12 mouse cellular contexts compared by ENCODE assay signal in genomic region chr1:160263630-160264346, GRCm38 (mm10). TPM values are rescaled to one million over a fixed set of nuclear protein-coding genes. Genes with fewer than 3 reads are reported as not detected.
DNase-seq lines count a peak whose midpoint lies in the region; ATAC-seq and TF ChIP-seq lines count a peak whose summit lies in the region.
"Had no signal": no experiment of that assay in that cellular context is flagged by ENCODE, and none has a peak within 500 bp of the region (broad histone marks: within the 10 kb centered on the region; RNA-seq: fewer than 3 reads in every experiment).

No protein-coding gene starts in this region.

- no peaks in the 10 kb centered on the region for H3K79me2 ChIP-seq in C2C12 (ENCODE audit: control insufficient read depth, insufficient read depth)

- no peaks in the 10 kb centered on the region for H3K9me3 ChIP-seq in lung, embryonic 16.5 days (ENCODE audit: control insufficient read depth, low read length)
- H3K9me3 ChIP-seq: forebrain, embryonic 15.5 days; hindbrain, embryonic 15.5 days; midbrain, embryonic 10.5 days had no signal

- no peaks in the 10 kb centered on the region for H3K27me3 ChIP-seq in C2C12 (ENCODE audit: control insufficient read depth, insufficient read depth, insufficient read length)
- no peaks in the 10 kb centered on the region for H3K27me3 ChIP-seq in lung, embryonic 16.5 days (ENCODE audit: control insufficient read depth, insufficient read depth, low read depth, low read length)
- H3K27me3 ChIP-seq in cerebellum, adult 2 months (ENCODE audit: control insufficient read depth, insufficient read depth, low read length), result no peaks in the 10 kb centered on the region
- H3K27me3 ChIP-seq: forebrain, embryonic 15.5 days; hindbrain, embryonic 15.5 days had no signal

- no peaks in the 10 kb centered on the region for H3K36me3 ChIP-seq in C2C12 (ENCODE audit: control insufficient read depth, insufficient read depth)
- H3K36me3 ChIP-seq in lung, embryonic 16.5 days (ENCODE audit: control insufficient read depth, insufficient read depth, low read length), result no peaks in the 10 kb centered on the region
- H3K36me3 ChIP-seq: forebrain, embryonic 15.5 days; hindbrain, embryonic 15.5 days; midbrain, embryonic 10.5 days had no signal

- no peak overlapping the region for H3K4me3 ChIP-seq in C2C12 (ENCODE audit: insufficient read depth, poor library complexity, severe bottlenecking)
- no peak overlapping the region for H3K4me3 ChIP-seq in lung, embryonic 16.5 days (ENCODE audit: low read length)
- H3K4me3 ChIP-seq in cerebellum, adult 2 months (replicated peaks; ENCODE audit: insufficient read depth, low read depth, low read length), result no peak overlapping the region
- H3K4me3 ChIP-seq: forebrain, embryonic 15.5 days; hindbrain, embryonic 15.5 days; left cerebral cortex, adult 2 months; midbrain, embryonic 10.5 days had no signal

- H3K4me2 ChIP-seq in lung, embryonic 16.5 days (ENCODE audit: low read depth, low read length), result peak overlapping the region; percentile 24
- H3K4me2 ChIP-seq: forebrain, embryonic 15.5 days; hindbrain, embryonic 15.5 days had no signal

- TF ChIP-seq POLR2A in cerebellum, adult 2 months (IDR thresholded peaks at IDR 0.05; ENCODE audit: borderline replicate concordance, insufficient read depth, low read length), result no peak

- 58% methylated on average over 16 of the region's 16 CpGs for WGBS in lung, embryonic 16.5 days
- 82% methylated on average over 16 of the region's 16 CpGs for WGBS in cerebellum, adult 2 months

- no peak overlapping the region for H3K9ac ChIP-seq in lung, embryonic 16.5 days (ENCODE audit: low read length)
- H3K9ac ChIP-seq: forebrain, embryonic 15.5 days; hindbrain, embryonic 15.5 days had no signal

- H3ac ChIP-seq in C2C12 (ENCODE audit: control insufficient read depth, insufficient read length, low read depth), result peak overlapping the region; percentile 42

- TF ChIP-seq CTCF in C2C12 (IDR thresholded peaks at IDR 0.05; ENCODE audit: control insufficient read depth, insufficient read depth, insufficient read length), result no peak
- TF ChIP-seq CTCF in cerebellum, adult 2 months (IDR thresholded peaks at IDR 0.05; ENCODE audit: borderline replicate concordance, insufficient read depth, low read depth, low read length), result no peak

- no peaks in the 10 kb centered on the region for H3K79me3 ChIP-seq in C2C12 (ENCODE audit: low read depth)

- ATAC-seq in lung, embryonic 16.5 days (ENCODE audit: low read depth), result peak; percentile 93
- ATAC-seq: forebrain, embryonic 15.5 days had no signal

- peaks cover 18% of the 10 kb centered on the region for H3K4me1 ChIP-seq in lung, embryonic 16.5 days (replicated peaks; ENCODE audit: control insufficient read depth, insufficient read depth, low read length)
- H3K4me1 ChIP-seq in cerebellum, adult 2 months (ENCODE audit: control insufficient read depth, insufficient read depth, low read length), result peaks cover 5% of the 10 kb centered on the region; the same call in 1 of the 2 replicates

- peak overlapping the region; percentile 93 for H3K27ac ChIP-seq in lung, embryonic 16.5 days (ENCODE audit: low read length)
- H3K27ac ChIP-seq in cerebellum, adult 2 months (ENCODE audit: insufficient read depth, low read length), result no peak overlapping the region
- H3K27ac ChIP-seq: forebrain, embryonic 15.5 days; hindbrain, embryonic 15.5 days; left cerebral cortex, adult 2 months; midbrain, embryonic 10.5 days had no signal

- peak; percentile 17 for DNase-seq in adrenal gland, postnatal 10 days
- no peak for DNase-seq in adrenal gland, postnatal 25 days
- DNase-seq in heart, adult 8-10 months (ENCODE audit: low spot score), result peak; percentile 35
- DNase-seq in thymus, postnatal 36 days, result no peak
- DNase-seq in cerebellum, adult 2 months, result no peak
- no peak for DNase-seq in right cerebral cortex, postnatal 4 days

TF ChIP-seq in C2C12, 6 proteins besides CTCF, POLR2A, EP300 and RAD21:
- TF ChIP-seq MAX (IDR thresholded peaks at IDR 0.05) (no peak), MYOD1 (IDR thresholded peaks at IDR 0.05; ENCODE audit: control insufficient read depth, insufficient read length, low read depth) (no peak), CEBPB (IDR thresholded peaks at IDR 0.05; ENCODE audit: low read depth) (peak; percentile 63), FOSL1 (IDR thresholded peaks at IDR 0.05; ENCODE audit: insufficient read depth, low read length, poor library complexity, severe bottlenecking) (no peak)

RNA-seq across cellular contexts. Expression of gene Cacybp, which starts 51.1 kb away (rescaled TPM):
- total RNA-seq in adrenal gland, postnatal 10 days (2021), result 10 to 100 TPM; 68.3 to 74.0 TPM
- 81.3 and 101 TPM in 2 replicates for total RNA-seq in adrenal gland, postnatal 25 days (2021)
- polyA plus RNA-seq in C2C12 (2012; fragmentation: generic; extraction: Trizol), result 76.3 TPM
- 10 to 100 TPM; 58.8 to 76.3 (median 71.7) TPM for total RNA-seq in heart, adult 8-10 months (2022)
- polyA plus RNA-seq in lung, embryonic 16.5 days (2015; fragmentation: Nextera tagmentation; extraction: Ambion mirVana), result 171 and 193 TPM in 2 replicates
- polyA plus RNA-seq in cerebellum, adult 2 months (2012; rRNA removed), result 49.8 and 55.9 TPM in 2 replicates

Comparison
In these comparisons a context has a peak if more than half of its experiments do, and no peak if none do; other contexts are left out.
1. DNase-seq: peak in adrenal gland, postnatal 10 days (single experiment) and heart, adult 8-10 months (single experiment); none in adrenal gland, postnatal 25 days (single experiment), thymus, postnatal 36 days (0 of 2), cerebellum, adult 2 months (0 of 2) and right cerebral cortex, postnatal 4 days (single experiment).